ENCODE assay signal across 18 mouse cellular contexts in the genomic region with DNA sequence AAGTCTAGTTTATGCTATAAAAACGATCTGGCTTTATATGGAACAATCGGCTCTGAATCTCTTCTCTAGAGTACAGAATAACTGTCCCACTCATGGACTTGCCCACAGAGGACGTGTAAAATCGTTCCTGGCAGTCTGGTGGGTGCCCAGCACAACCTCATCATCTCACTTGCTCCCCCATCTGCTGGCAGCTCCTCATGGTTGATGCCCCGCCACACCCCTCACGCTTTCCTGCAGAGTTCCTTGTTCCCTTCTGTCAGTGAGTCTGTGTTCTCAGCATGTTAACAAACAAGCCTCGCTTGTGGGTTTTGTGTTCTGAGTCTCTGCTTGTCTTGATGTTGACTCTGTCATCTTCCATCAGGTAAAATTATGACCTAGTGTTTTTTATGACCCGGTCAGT. TPM values are rescaled to one million over a fixed set of nuclear protein-coding genes. Genes with fewer than 3 reads are reported as not detected.
DNase-seq lines count a peak whose midpoint lies in the region; TF ChIP-seq lines count a peak whose summit lies in the region.
"Had no signal": no experiment of that assay in that cellular context is flagged by ENCODE, and none has a peak within 500 bp of the region (broad histone marks: within the 10 kb centered on the region; RNA-seq: fewer than 3 reads in every experiment).

No protein-coding gene starts in this region.

- peak overlapping the region; percentile 86 for H3K27ac ChIP-seq in layer of hippocampus, adult 2 months

- peak; percentile 52 to 69 for DNase-seq in cerebellum, postnatal 10 days
- no peak for DNase-seq in cerebellum, adult 8-10 months
- DNase-seq in layer of hippocampus, adult 2 months (ENCODE audit: low spot score in 2 of 2) = no peak
- DNase-seq in layer of hippocampus, adult 11-12 months (ENCODE audit: low spot score) = no peak
- DNase-seq in left cerebral cortex, postnatal 4 days = peak; percentile 25
- no peak for DNase-seq in left cerebral cortex, adult 9 months (ENCODE audit: low spot score in 2 of 2)
- DNase-seq in right cerebral cortex, postnatal 14 days = peak; percentile 5
- DNase-seq in right cerebral cortex, adult 2 months (ENCODE audit: low spot score in 2 of 2) = no peak
- DNase-seq: adrenal gland, adult 2 months; adrenal gland, adult 8-10 months; adrenal gland, postnatal 10 days; adrenal gland, postnatal 14 days; adrenal gland, postnatal 25 days; adrenal gland, postnatal 36 days; B cell, adult 2 months; cerebellum, adult 11 months; cerebellum, adult 11-12 months had no signal

- no peak for TF ChIP-seq CTCF in layer of hippocampus, adult 2 months (conservative IDR thresholded peaks at IDR 0.05)

- H3K4me3 ChIP-seq in layer of hippocampus, adult 2 months = no peak overlapping the region

- intact Hi-C loops in left cerebral cortex, postnatal 4 days (cut with DNase I) = no loop called here

RNA-seq across cellular contexts. Expression of a gene that starts 43.6 kb away (rescaled TPM):
- total RNA-seq in layer of hippocampus, adult 2 months (2021) = 10 to 100 TPM; 20.9 to 26.6 TPM
- 1 to 10 TPM; 2.1 to 2.7 TPM for total RNA-seq in left cerebral cortex, postnatal 4 days (2021)
- total RNA-seq: G1E had no signal

Comparison
In these comparisons a context has a peak if more than half of its experiments do, and no peak if none do; other contexts are left out.
1. DNase-seq: peak in cerebellum, postnatal 10 days (2 of 2), left cerebral cortex, postnatal 4 days (single experiment) and right cerebral cortex, postnatal 14 days (single experiment); none in cerebellum, adult 8-10 months (single experiment), layer of hippocampus, adult 2 months (0 of 2), layer of hippocampus, adult 11-12 months (single experiment), left cerebral cortex, adult 9 months (0 of 2) and right cerebral cortex, adult 2 months (0 of 2).
2. RNA of a gene that starts 43.6 kb away (total RNA-seq): 20.9 to 26.6 TPM in layer of hippocampus, adult 2 months; 2.1 to 2.7 TPM in left cerebral cortex, postnatal 4 days; every median in the first group is over 4 times any median in the second.